Mouse (Mus musculus): Measurements from ENCODE around the gene Gm43738.
"Not testable (repeated sequence)": the region's sequence is repeated elsewhere in the genome, so short reads cannot be mapped to it uniquely, and the experiment has no call there.

Gm43738 gene

GRCm38 (mm10) chr3:89102495-89103290 is 1.8 kb upstream of the Gm43738 start:
- in situ Hi-C loops (cut with MboI, MseI): no loop called here

GRCm38 (mm10) chr3:89101812-89102494 is 1.1 kb upstream of the Gm43738 start, which contains the start of gene Fdps:
Gene Fdps (minus strand): TSS chr3:89101959.
- in situ Hi-C loops (cut with MboI, MseI): no loop called here

GRCm38 (mm10) chr3:89101459-89101811 is 536 bp upstream of the Gm43738 start:
- in situ Hi-C loops (cut with MboI, MseI): no loop called here

- in situ Hi-C loops (cut with MboI, MseI): loop anchor here in 1 of 2 experiments (5.0 kb wide), 1 partner anchor 63 kb away; no protein-coding TSS in a partner anchor
These were observed 6.9 kb downstream of the Gm43738 start for GRCm38 (mm10) chr3:89094021-89094420.

GRCm38 (mm10) chr3:89093175-89093574 is 7.7 kb downstream of the Gm43738 start, which contains the start of gene Rusc1:
Gene Rusc1 (minus strand): TSS chr3:89093311.
- in situ Hi-C loops (cut with MboI, MseI): loop anchor here in 1 of 2 experiments (5.0 kb wide), 1 partner anchor 64 kb away; no protein-coding TSS in a partner anchor

- in situ Hi-C loops (cut with MboI, MseI): loop anchor here in 1 of 2 experiments (5.0 kb wide), 1 partner anchor 65 kb away; no protein-coding TSS in a partner anchor
These were observed 8.3 kb downstream of the Gm43738 start for GRCm38 (mm10) chr3:89092509-89093090.

- in situ Hi-C loops (cut with MboI, MseI): loop anchor here in 1 of 2 experiments (5.0 kb wide), 1 partner anchor 65 kb away; no protein-coding TSS in a partner anchor
These were observed 8.9 kb downstream of the Gm43738 start for GRCm38 (mm10) chr3:89091811-89092508.

- in situ Hi-C loops (cut with MboI, MseI): loop anchor here in 1 of 2 experiments (5.0 kb wide), 1 partner anchor 66 kb away; no protein-coding TSS in a partner anchor
These were observed 9.9 kb downstream of the Gm43738 start for GRCm38 (mm10) chr3:89090694-89091655.

- in situ Hi-C loops (cut with MboI, MseI): loop anchor here in 1 of 2 experiments (5.0 kb wide), 1 partner anchor 67 kb away; no protein-coding TSS in a partner anchor
These were observed 10.9 kb downstream of the Gm43738 start for GRCm38 (mm10) chr3:89089882-89090591.

GRCm38 (mm10) chr3:89088974-89089373 is 11.9 kb downstream of the Gm43738 start:
- in situ Hi-C loops (cut with MboI, MseI): no loop called here

GRCm38 (mm10) chr3:89087338-89088110 is 13.4 kb downstream of the Gm43738 start:
- in situ Hi-C loops (cut with MboI, MseI): no loop called here

GRCm38 (mm10) chr3:89084654-89085190 is 16.2 kb downstream of the Gm43738 start:
- in situ Hi-C loops (cut with MboI, MseI): no loop called here

GRCm38 (mm10) chr3:89084133-89084532 is 16.8 kb downstream of the Gm43738 start:
- in situ Hi-C loops (cut with MboI, MseI): no loop called here

GRCm38 (mm10) chr3:89082287-89082686 is 18.6 kb downstream of the Gm43738 start:
- in situ Hi-C loops (cut with MboI, MseI): not testable (repeated sequence)

- in situ Hi-C loops (cut with MboI, MseI): no loop called here
These were observed 23.5 kb downstream of the Gm43738 start for GRCm38 (mm10) chr3:89077383-89077782.

- in situ Hi-C loops (cut with MboI, MseI): loop anchor here in 1 of 2 experiments (25.0 kb wide), 1 partner anchor 755 kb away; no protein-coding TSS in a partner anchor
These were observed 33.6 kb downstream of the Gm43738 start for GRCm38 (mm10) chr3:89067265-89067664.

- in situ Hi-C loops (cut with MboI, MseI): loop anchor here in 1 of 2 experiments (25.0 kb wide), 1 partner anchor 749 kb away; no protein-coding TSS in a partner anchor
These were observed 39.2 kb downstream of the Gm43738 start for GRCm38 (mm10) chr3:89061696-89062095.

- in situ Hi-C loops (cut with MboI, MseI): loop anchor here in 1 of 2 experiments (25.0 kb wide), 1 partner anchor 746 kb away; no protein-coding TSS in a partner anchor
These were observed 42.1 kb downstream of the Gm43738 start for GRCm38 (mm10) chr3:89058783-89059182.
